Mouse (Mus musculus) thymus, postnatal 25 days (tissue): Measurements from ENCODE around the gene Pgm2l1.

Experiments used
- DNase-seq: peaks from one replicate; pipeline ENCODE4 v3.0.0; 2022

The Pgm2l1 gene

DNA sequence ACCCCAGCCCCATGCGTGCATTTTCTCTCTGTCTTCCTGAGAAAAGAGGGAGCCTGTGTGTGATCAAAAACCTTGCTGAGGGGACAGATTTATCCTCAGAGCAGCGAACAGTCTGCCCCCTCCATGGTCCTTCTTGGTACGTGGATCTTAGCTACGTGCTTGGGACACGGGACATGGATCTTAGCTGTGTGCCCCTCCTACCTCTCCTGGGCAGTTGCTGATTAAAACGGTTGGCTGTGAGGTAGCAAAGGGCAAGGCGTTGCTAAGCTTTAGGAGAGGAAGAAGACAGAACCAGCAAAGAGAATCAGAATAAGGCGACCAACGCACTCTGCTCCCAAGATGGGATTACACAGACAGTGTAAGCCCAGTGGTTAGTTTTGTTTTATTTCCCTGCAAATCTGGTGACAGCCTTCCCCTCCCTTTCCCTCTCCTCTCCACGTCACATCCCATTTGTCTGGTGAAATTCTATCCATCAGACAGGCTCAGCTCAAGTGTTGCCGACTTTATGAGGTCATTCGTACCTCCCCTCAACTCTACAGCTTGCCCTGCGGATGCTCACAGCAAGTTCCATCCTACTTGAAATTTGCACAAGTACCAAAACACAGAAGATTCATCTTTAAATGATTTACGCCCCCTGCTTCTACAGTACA is 71.8 kb downstream of the Pgm2l1 start:
- no peak for DNase-seq

- DNase-seq: no peak
Observed at GRCm38 (mm10) chr7:100301390-100301789, 74.2 kb downstream of the Pgm2l1 start.

- DNase-seq: no peak
Observed at GRCm38 (mm10) chr7:100302316-100302715, 75.1 kb downstream of the Pgm2l1 start.

DNA sequence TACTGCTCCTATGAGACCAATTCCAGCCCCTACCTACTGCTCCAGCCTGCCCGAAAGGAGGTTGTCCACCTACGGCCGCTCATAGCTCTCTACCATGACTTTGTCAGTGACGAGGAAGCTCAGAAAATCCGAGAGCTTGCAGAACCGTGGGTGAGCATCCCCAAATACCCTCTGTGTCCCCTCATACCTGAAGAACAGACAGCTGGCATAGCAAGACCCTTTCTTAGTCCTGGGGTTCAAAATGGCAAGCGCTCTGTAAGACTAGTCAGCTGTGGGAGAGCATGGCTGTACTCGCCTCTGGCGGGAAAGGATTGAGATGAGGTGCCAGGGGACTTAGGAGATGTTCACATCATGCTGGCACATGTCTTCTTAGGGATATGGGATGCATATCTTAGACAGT is 78.7 kb downstream of the Pgm2l1 start:
- no peak for DNase-seq

- DNase-seq: no peak
Observed at GRCm38 (mm10) chr7:100307872-100308653, 80.9 kb downstream of the Pgm2l1 start.

DNA sequence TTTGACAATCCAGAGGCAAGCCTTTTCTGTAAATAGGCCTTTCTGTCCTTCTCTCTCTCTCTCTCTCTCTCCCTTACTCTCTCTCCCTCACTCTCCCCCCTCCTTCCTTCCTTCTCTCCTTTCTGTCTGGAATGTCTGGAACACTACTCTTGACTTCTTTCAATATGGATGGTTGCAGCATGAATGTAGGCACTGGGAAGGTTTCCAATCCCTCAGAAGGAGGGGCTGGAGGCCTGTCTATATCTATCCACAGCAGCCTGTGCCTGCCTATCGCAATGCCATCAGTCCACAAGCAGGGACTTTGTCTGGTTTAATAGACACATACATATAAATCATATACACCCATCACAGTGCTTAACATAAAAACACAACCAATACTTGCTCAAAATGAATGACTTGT is 82.0 kb downstream of the Pgm2l1 start:
- no peak for DNase-seq

- DNase-seq: no peak
Observed at GRCm38 (mm10) chr7:100309679-100310078, 82.5 kb downstream of the Pgm2l1 start.

- peak; percentile 56 for DNase-seq
Observed at GRCm38 (mm10) chr7:100310290-100310689, 83.1 kb downstream of the Pgm2l1 start.

DNA sequence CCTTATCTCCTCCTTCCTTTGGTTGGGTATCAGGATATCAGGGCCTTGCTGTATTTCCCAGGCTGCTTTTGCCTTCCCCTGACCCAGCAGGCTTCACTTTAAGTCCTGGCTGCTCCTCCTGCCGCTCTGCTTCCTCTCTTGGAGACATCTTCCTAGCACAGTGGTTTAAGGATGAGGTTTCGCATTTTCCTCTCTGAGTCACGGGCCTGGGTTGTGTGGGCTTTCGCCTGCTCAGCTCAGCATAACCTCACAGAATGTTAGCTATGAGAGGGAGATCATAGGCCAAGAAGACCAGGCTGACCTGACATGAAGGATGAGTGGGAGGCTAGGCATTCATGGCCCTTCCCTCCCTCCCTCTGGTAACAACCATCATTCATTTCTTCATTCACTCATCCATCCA is 85.5 kb downstream of the Pgm2l1 start:
- DNase-seq: no peak

DNA sequence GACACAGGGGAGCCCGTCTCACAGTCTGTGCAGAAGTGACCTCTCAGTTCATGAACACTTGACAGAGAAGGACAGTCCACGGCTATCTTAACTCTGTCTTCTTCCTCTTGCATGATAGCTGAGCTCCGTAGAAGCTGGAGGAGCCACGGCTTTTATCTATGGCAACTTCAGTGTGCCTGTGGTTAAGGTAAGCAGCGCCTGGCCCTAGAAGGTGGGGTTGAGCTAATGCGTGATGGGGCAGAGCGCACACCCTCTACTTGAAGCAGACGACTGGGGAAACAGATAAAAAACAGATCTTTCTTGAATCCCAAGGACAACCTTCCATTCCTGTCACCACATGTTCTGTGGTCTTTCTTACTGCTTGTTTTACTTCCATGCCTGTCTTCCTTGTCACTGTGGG is 89.7 kb downstream of the Pgm2l1 start:
- no peak for DNase-seq

DNA sequence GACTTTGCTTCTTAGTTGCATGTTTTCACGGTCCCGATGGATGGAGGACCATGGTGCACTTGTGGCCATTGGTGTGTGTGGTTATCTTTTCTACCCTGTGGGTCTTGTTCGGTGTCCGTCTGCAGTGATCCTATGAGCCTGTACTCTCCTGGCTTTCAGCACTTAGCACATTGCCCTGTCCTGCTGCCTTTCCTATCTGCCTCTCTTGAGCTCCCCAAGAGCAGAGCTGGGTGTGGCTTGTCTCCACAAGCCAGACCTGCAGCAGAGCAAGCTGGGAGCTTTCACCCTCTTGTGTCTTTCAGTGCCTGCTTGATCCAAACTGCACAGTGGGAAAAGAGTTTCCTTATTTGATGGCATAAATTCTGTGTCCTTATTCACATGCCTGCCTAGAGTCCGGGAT is 90.3 kb downstream of the Pgm2l1 start:
- no peak for DNase-seq

- DNase-seq: no peak
Observed at GRCm38 (mm10) chr7:100323721-100324120, 96.5 kb downstream of the Pgm2l1 start.

- DNase-seq: peak; percentile 24
Observed at GRCm38 (mm10) chr7:100325482-100325881, 98.3 kb downstream of the Pgm2l1 start.

GRCm38 (mm10) chr7:100327514-100327913 is 100.3 kb downstream of the Pgm2l1 start:
- no peak for DNase-seq
